In the genomic region with DNA sequence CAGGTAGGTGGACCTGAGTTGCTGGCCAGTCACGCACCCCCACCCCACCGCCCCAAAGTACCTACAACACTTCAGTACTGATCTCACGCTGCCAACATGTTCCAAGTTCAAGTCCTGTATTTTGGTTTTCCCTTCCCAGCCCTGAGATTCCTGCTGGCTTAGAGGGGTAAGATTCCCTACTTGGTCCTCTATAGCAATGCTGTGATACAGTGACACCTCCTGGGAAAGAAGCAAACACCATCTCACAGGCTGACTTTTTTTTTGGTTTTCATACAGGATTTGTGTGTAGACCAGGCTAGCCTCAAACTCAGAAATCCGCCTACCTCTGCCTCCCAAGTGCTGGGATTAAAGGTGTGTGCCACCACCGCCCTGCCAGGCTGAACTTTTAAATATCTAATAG, we compare ENCODE assay signal across 26 mouse cellular contexts. TPM values are rescaled to one million over a fixed set of nuclear protein-coding genes. Genes with fewer than 3 reads are reported as not detected.
DNase-seq lines count a peak whose midpoint lies in the region; ATAC-seq and TF ChIP-seq lines count a peak whose summit lies in the region.
"Had no signal": no experiment of that assay in that cellular context is flagged by ENCODE, and none has a peak within 500 bp of the region (broad histone marks: within the 10 kb centered on the region; RNA-seq: fewer than 3 reads in every experiment).

No protein-coding gene starts in this region.

- ATAC-seq in forebrain, postnatal 0 days, result no peak; the same call in 1 of the 2 replicates
- no peak for ATAC-seq in forebrain, embryonic 16.5 days
- no peak for ATAC-seq in liver, embryonic 12.5 days
- ATAC-seq: forebrain, embryonic 15.5 days; intestine, embryonic 15.5 days had no signal

- H3K9ac ChIP-seq in forebrain, postnatal 0 days, result no peak overlapping the region
- H3K9ac ChIP-seq in forebrain, embryonic 16.5 days (replicated peaks; ENCODE audit: low read depth, low read length), result no peak overlapping the region
- no peak overlapping the region for H3K9ac ChIP-seq in liver, embryonic 12.5 days
- H3K9ac ChIP-seq: forebrain, embryonic 15.5 days; heart, embryonic 13.5 days; hindbrain, embryonic 15.5 days; intestine, embryonic 15.5 days; kidney, embryonic 15.5 days; limb, embryonic 12.5 days; liver, embryonic 15.5 days had no signal

- DNase-seq in forebrain, postnatal 0 days, result no peak
- no peak for DNase-seq in layer of hippocampus, adult 2 months (ENCODE audit: low spot score in 2 of 2)
- DNase-seq in layer of hippocampus, adult 18-20 months (ENCODE audit: low spot score in 2 of 2), result no peak
- peak; percentile 52 for DNase-seq in ES-CJ7 (ENCODE audit: low read depth, low spot score)
- no peak for DNase-seq in adrenal gland, adult 8-10 months
- DNase-seq in yolk sac, embryonic 10.5 days (ENCODE audit: low spot score), result no peak
- DNase-seq: adrenal gland, postnatal 25 days; cerebellum, adult 9-11 months; gastrocnemius, postnatal 25 days; heart, adult 18-20 months; heart, postnatal 14 days; lung, postnatal 10 days; thymus, adult 2 months; thymus, postnatal 4 days had no signal

- H3K9me3 ChIP-seq in forebrain, postnatal 0 days (ENCODE audit: low read length), result no peaks in the 10 kb centered on the region
- H3K9me3 ChIP-seq in forebrain, embryonic 16.5 days (ENCODE audit: control insufficient read depth, low read length), result no peaks in the 10 kb centered on the region
- H3K9me3 ChIP-seq in liver, embryonic 12.5 days (replicated peaks), result no peaks in the 10 kb centered on the region
- H3K9me3 ChIP-seq: embryonic facial prominence, embryonic 10.5 days; forebrain, embryonic 15.5 days; heart, embryonic 13.5 days; hindbrain, embryonic 15.5 days; intestine, embryonic 15.5 days; kidney, embryonic 15.5 days; limb, embryonic 12.5 days; liver, embryonic 15.5 days; midbrain, embryonic 10.5 days had no signal

- WGBS in forebrain, postnatal 0 days, result 93% methylated on average over 5 of the region's 5 CpGs
- WGBS in forebrain, embryonic 16.5 days, result 88% methylated on average over 5 of the region's 5 CpGs
- WGBS in liver, embryonic 12.5 days (ENCODE audit: insufficient replicate concordance), result 79% methylated on average over 5 of the region's 5 CpGs

- no peak overlapping the region for H3K4me3 ChIP-seq in forebrain, postnatal 0 days (ENCODE audit: low read depth, low read length)
- H3K4me3 ChIP-seq in forebrain, embryonic 16.5 days (replicated peaks; ENCODE audit: low read length), result no peak overlapping the region
- no peak overlapping the region for H3K4me3 ChIP-seq in layer of hippocampus, adult 2 months
- H3K4me3 ChIP-seq in liver, embryonic 12.5 days, result no peak overlapping the region
- H3K4me3 ChIP-seq: embryonic facial prominence, embryonic 10.5 days; forebrain, embryonic 15.5 days; heart, embryonic 13.5 days; hindbrain, embryonic 15.5 days; intestine, embryonic 15.5 days; kidney, embryonic 15.5 days; limb, embryonic 12.5 days; liver, embryonic 15.5 days; midbrain, embryonic 10.5 days had no signal

- H3K4me1 ChIP-seq in forebrain, postnatal 0 days (ENCODE audit: insufficient read depth), result peaks cover 3% of the 10 kb centered on the region
- H3K4me1 ChIP-seq in forebrain, embryonic 16.5 days (replicated peaks; ENCODE audit: control insufficient read depth, insufficient read depth, low read length), result peaks cover 24% of the 10 kb centered on the region
- peaks cover 85% of the 10 kb centered on the region for H3K4me1 ChIP-seq in liver, embryonic 12.5 days

- H3K36me3 ChIP-seq in forebrain, postnatal 0 days (ENCODE audit: insufficient read depth), result peaks cover 63% of the 10 kb centered on the region
- peaks cover 42% of the 10 kb centered on the region for H3K36me3 ChIP-seq in forebrain, embryonic 16.5 days (ENCODE audit: control insufficient read depth, insufficient read depth)
- peaks cover 96% of the 10 kb centered on the region for H3K36me3 ChIP-seq in liver, embryonic 12.5 days

- TF ChIP-seq CTCF in forebrain, postnatal 0 days (IDR thresholded peaks at IDR 0.05; ENCODE audit: low read depth), result peak; percentile 41
- peak; percentile 43 for TF ChIP-seq CTCF in layer of hippocampus, adult 2 months (conservative IDR thresholded peaks at IDR 0.05)

- H3K27ac ChIP-seq in forebrain, postnatal 0 days (ENCODE audit: low read depth, low read length), result no peak overlapping the region
- H3K27ac ChIP-seq in forebrain, embryonic 16.5 days (ENCODE audit: low read length), result no peak overlapping the region
- H3K27ac ChIP-seq in layer of hippocampus, adult 2 months, result no peak overlapping the region
- H3K27ac ChIP-seq in liver, embryonic 12.5 days, result 0 out of 2 replicates have a peak overlapping the region, but pooled peaks have one; percentile 75
- H3K27ac ChIP-seq: embryonic facial prominence, embryonic 10.5 days; forebrain, embryonic 15.5 days; heart, embryonic 13.5 days; hindbrain, embryonic 15.5 days; intestine, embryonic 15.5 days; limb, embryonic 12.5 days; liver, embryonic 15.5 days; midbrain, embryonic 10.5 days had no signal

- H3K4me2 ChIP-seq in forebrain, postnatal 0 days (ENCODE audit: low read depth), result no peak overlapping the region
- no peak overlapping the region for H3K4me2 ChIP-seq in forebrain, embryonic 16.5 days (ENCODE audit: low read length)
- H3K4me2 ChIP-seq in liver, embryonic 12.5 days, result no peak overlapping the region; the same call in 1 of the 2 replicates
- H3K4me2 ChIP-seq: forebrain, embryonic 15.5 days; heart, embryonic 13.5 days; hindbrain, embryonic 15.5 days; intestine, embryonic 15.5 days; kidney, embryonic 15.5 days; limb, embryonic 12.5 days; liver, embryonic 15.5 days had no signal

- no peaks in the 10 kb centered on the region for H3K27me3 ChIP-seq in forebrain, postnatal 0 days (ENCODE audit: insufficient read depth, low read length)
- no peaks in the 10 kb centered on the region for H3K27me3 ChIP-seq in forebrain, embryonic 16.5 days (replicated peaks; ENCODE audit: control insufficient read depth, insufficient read depth, low read length)
- H3K27me3 ChIP-seq in liver, embryonic 12.5 days (replicated peaks), result no peaks in the 10 kb centered on the region
- H3K27me3 ChIP-seq: forebrain, embryonic 15.5 days; heart, embryonic 13.5 days; hindbrain, embryonic 15.5 days; intestine, embryonic 15.5 days; kidney, embryonic 15.5 days; limb, embryonic 12.5 days; liver, embryonic 15.5 days had no signal

RNA-seq across cellular contexts. Expression of a gene that starts 6.3 kb away (rescaled TPM):
- total RNA-seq in forebrain, postnatal 0 days (2014; rRNA removed), result 1,114 and 1,634 TPM in 2 replicates
- polyA plus RNA-seq in forebrain, postnatal 0 days (2015; fragmentation: Nextera tagmentation; extraction: Ambion mirVana), result 543 and 688 TPM in 2 replicates
- 503 and 525 TPM in 2 replicates for polyA plus RNA-seq in forebrain, embryonic 16.5 days (2015; fragmentation: Nextera tagmentation; extraction: Ambion mirVana)
- 100 to 1,000 TPM; 278 to 289 TPM for total RNA-seq in layer of hippocampus, adult 2 months (2021)
- 100 to 1,000 TPM; 288 to 291 TPM for total RNA-seq in layer of hippocampus, adult 18-20 months (2021)
- 688 TPM in 2 replicates for polyA plus RNA-seq in liver, embryonic 12.5 days (2016; fragmentation: Nextera tagmentation; extraction: Ambion mirVana)
- total RNA-seq in adrenal gland, adult 8-10 months (2022), result 100 to 1,000 TPM; 533 to 601 (median 565) TPM

RNA-seq across cellular contexts. Expression of a gene that starts 11.4 kb away (rescaled TPM):
- 3.8 and 4.5 TPM in 2 replicates for total RNA-seq in forebrain, postnatal 0 days (2014; rRNA removed)
- 3.1 and 3.4 TPM in 2 replicates for polyA plus RNA-seq in forebrain, postnatal 0 days (2015; fragmentation: Nextera tagmentation; extraction: Ambion mirVana)
- polyA plus RNA-seq in forebrain, embryonic 16.5 days (2015; fragmentation: Nextera tagmentation; extraction: Ambion mirVana), result 3.8 and 4.0 TPM in 2 replicates
- total RNA-seq in layer of hippocampus, adult 2 months (2021), result 1 to 10 TPM; 2.0 to 2.8 TPM
- total RNA-seq in layer of hippocampus, adult 18-20 months (2021), result 1 to 10 TPM; 2.2 to 2.3 TPM
- 0.14 and 0.32 TPM in 2 replicates for polyA plus RNA-seq in liver, embryonic 12.5 days (2016; fragmentation: Nextera tagmentation; extraction: Ambion mirVana)
- 1 to 10 TPM in 1 of 4 experiments, under 1 TPM in 3; 0.38 to 1.2 (median 0.75) TPM for total RNA-seq in adrenal gland, adult 8-10 months (2022)
- total RNA-seq: gastrocnemius, postnatal 25 days; heart, adult 18-20 months; neutrophil, adult 5-6 weeks had no signal

RNA-seq across cellular contexts. Expression of a gene that starts 58.0 kb away (rescaled TPM):
- total RNA-seq in forebrain, postnatal 0 days (2014; rRNA removed), result 88.0 and 102 TPM in 2 replicates
- 10.3 and 13.0 TPM in 2 replicates for polyA plus RNA-seq in forebrain, postnatal 0 days (2015; fragmentation: Nextera tagmentation; extraction: Ambion mirVana)
- polyA plus RNA-seq in forebrain, embryonic 16.5 days (2015; fragmentation: Nextera tagmentation; extraction: Ambion mirVana), result 16.3 and 18.1 TPM in 2 replicates
- 100 to 1,000 TPM; 143 to 148 TPM for total RNA-seq in layer of hippocampus, adult 2 months (2021)
- 100 to 1,000 TPM; 143 to 168 TPM for total RNA-seq in layer of hippocampus, adult 18-20 months (2021)
- polyA plus RNA-seq in liver, embryonic 12.5 days (2016; fragmentation: Nextera tagmentation; extraction: Ambion mirVana), result 134 and 136 TPM in 2 replicates
- 10 to 100 TPM; 59.8 to 82.0 (median 64.7) TPM for total RNA-seq in adrenal gland, adult 8-10 months (2022)
